Mouse (Mus musculus): ENCODE results near the gene Nr2f6. TPM values are rescaled to one million over a fixed set of nuclear protein-coding genes. Genes with fewer than 3 reads are reported as not detected.

Gene Nr2f6
- polyA plus RNA-seq (2012; ENCODE audit: insufficient read depth, low replicate concordance), result 20.8 and 45.4 TPM in 2 replicates

DNA sequence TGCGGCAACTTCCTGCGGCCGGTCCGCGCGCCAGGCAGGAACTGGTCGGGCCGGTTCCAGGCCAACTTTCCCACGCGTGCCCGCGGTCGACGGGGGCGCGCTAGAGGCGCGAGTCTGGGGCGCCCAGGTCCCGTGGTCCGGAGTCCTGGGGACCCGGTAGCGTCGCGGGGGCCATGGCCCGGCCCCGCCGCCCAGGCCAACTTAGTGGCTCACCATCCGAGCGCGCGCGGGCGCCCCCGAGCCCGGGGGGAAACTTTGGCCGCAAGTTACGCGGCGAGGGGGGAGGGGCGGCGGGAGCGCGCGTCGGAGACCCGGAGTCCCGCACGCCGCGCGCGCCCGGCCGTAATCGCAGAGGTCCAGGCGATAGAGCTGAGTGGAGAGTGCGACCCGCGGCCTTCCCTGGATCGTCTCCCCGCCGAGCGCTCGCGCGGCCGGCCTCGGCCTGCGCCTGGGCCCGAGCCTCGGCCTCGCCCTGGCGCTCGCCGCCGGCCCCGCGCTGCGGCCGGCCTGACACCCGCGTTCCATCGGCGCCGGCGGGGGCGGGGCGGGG lies at the start of gene Nr2f6:
Gene Nr2f6, minus strand, starts transcription at position 540 of the 550 bp plus-strand sequence.
- TF ChIP-seq FLI1 (IDR thresholded peaks at IDR 0.05; ENCODE audit: low read length) (no peak), GATA1 (IDR thresholded peaks at IDR 0.05; ENCODE audit: borderline replicate concordance, low read length) (no peak)

DNA sequence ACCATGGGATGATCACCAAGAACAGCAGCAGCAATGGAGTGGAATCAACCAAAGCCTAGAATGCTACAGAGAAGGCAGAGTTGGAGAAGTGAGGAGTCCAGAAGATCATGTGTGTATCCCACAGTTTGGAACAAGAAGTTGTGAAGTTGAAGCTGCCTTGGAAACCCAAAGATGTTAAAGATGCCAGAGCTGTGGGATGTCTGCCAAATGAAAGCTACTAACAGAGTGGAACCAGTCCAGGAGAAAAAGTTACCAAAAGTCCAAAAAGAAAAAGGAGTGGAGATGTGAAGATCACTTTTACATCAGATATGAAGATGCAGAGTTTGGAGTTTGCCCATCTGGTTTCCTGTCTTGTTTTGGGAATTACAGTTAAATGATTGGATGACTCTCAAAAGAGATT lies 40.4 kb upstream of the Nr2f6 start:
- TF ChIP-seq GATA1 (IDR thresholded peaks at IDR 0.05; ENCODE audit: borderline replicate concordance, low read length) (no peak), FLI1 (IDR thresholded peaks at IDR 0.05; ENCODE audit: low read length) (no peak)
- Histone ChIP-seq H3K4me1 (peaks cover 3% of the 10 kb centered on the region; the same call in 1 of the 2 replicates), H3K27me3 (replicated peaks) (peaks cover 6% of the 10 kb centered on the region), H3K36me3 (replicated peaks; ENCODE audit: low read length) (no peaks in the 10 kb centered on the region), H3K9me3 (peaks cover 50% of the 10 kb centered on the region), H3K4me3 (replicated peaks) (no peak overlapping the region)

More for the DNA sequence above, at the start of gene Nr2f6:
- Histone ChIP-seq H3K27me3 (replicated peaks) (peaks cover 57% of the 10 kb centered on the region), H3K36me3 (replicated peaks; ENCODE audit: low read length) (peaks cover 14% of the 10 kb centered on the region), H3K4me3 (replicated peaks) (peak within 1 kb of the TSS; percentile 94), H3K9me3 (no peaks in the 10 kb centered on the region), H3K4me1 (peaks cover 39% of the 10 kb centered on the region)

DNA sequence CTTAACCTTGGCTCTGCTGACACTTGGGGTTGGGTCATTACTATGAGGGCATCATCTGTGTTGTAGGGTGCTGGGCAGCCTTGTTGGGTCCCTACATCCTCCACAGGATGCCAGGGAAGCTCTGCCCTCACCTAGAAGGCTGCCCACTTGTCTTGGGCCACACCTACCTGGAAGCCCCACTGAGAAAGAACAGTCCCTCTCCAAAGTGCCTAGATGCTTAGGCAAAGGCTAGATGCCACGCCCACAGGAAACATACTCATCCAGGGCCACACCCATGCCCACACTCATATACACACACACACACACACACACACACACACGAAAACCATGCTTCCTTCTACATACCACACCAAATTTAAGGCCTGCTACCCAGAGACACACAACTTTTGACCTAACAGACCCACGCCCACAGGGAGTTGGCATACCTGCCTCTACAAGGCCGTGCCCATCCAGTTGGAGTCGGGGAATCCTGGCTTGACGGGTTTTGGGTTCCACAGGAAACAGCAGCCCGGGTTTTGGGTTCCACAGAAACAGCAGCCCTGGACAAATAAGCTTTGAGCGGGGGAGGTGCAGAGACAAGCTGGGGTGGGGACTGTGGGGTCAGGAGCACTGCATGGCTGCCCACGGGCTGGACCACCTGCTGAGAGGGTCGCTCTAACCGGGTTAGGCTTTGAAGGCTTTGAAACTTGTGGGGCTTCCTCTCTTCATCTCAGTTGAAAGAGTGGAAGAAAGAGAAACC lies 29.9 kb upstream of the Nr2f6 start:
- Histone ChIP-seq H3K27me3 (replicated peaks) (no peaks in the 10 kb centered on the region), H3K9me3 (no peaks in the 10 kb centered on the region), H3K36me3 (replicated peaks; ENCODE audit: low read length) (peaks cover 30% of the 10 kb centered on the region), H3K4me3 (replicated peaks) (no peak overlapping the region), H3K4me1 (peaks cover 23% of the 10 kb centered on the region)
- no peak for TF ChIP-seq FLI1 (IDR thresholded peaks at IDR 0.05; ENCODE audit: low read length)
- no peak for TF ChIP-seq GATA1 (IDR thresholded peaks at IDR 0.05; ENCODE audit: borderline replicate concordance, low read length)

DNA sequence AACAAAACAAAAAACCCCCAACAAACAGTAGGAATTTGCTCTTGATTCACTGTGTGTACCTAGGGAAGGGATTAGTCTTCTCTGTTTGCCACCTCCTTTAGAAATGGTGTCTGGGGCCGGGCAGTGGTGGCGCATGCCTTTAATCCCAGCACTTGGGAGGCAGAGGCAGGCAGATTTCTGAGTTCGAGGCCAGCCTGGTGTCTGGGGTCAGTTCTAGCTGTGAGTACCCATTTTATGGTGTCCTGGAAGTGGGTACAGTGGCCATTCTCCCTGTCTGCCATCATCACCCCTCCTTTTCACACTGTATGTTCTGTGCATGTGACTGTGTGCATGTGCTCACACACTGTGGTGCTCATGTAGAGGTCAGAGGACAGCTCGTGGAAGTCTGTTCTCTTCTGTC lies 26.5 kb upstream of the Nr2f6 start:
- TF ChIP-seq FLI1 (IDR thresholded peaks at IDR 0.05; ENCODE audit: low read length) (no peak), GATA1 (IDR thresholded peaks at IDR 0.05; ENCODE audit: borderline replicate concordance, low read length) (no peak)
- no peaks in the 10 kb centered on the region for H3K9me3 ChIP-seq
- peaks cover 58% of the 10 kb centered on the region for H3K4me1 ChIP-seq
- no peaks in the 10 kb centered on the region for H3K27me3 ChIP-seq (replicated peaks)
- H3K4me3 ChIP-seq (replicated peaks), result peak overlapping the region; percentile 24
- H3K36me3 ChIP-seq (replicated peaks; ENCODE audit: low read length), result peaks cover 43% of the 10 kb centered on the region

DNA sequence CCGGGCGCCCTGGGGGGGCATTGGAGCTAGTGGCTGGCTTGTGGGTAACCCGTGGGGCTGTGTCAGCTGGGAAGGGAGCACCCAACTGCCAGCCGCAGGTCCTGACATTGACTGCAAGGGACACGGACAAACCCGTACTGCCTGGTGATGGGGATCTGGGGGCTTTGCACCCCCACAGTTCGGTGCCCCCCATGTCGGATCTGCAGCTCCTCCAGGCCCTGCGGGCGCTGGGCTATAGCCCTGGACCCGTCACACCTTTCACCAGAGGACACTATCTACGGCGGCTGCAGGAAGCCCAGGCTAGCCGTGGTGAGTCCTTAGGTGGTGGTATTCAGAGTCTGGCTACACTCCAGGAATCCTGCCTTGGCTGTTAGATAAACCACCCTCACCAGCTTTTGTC lies 25.7 kb upstream of the Nr2f6 start:
- H3K36me3 ChIP-seq (replicated peaks; ENCODE audit: low read length), result peaks cover 50% of the 10 kb centered on the region
- H3K4me1 ChIP-seq, result peaks cover 62% of the 10 kb centered on the region
- no peaks in the 10 kb centered on the region for H3K9me3 ChIP-seq
- no peak overlapping the region for H3K4me3 ChIP-seq (replicated peaks)
- H3K27me3 ChIP-seq (replicated peaks), result no peaks in the 10 kb centered on the region
- TF ChIP-seq GATA1 (IDR thresholded peaks at IDR 0.05; ENCODE audit: borderline replicate concordance, low read length), result no peak
- TF ChIP-seq FLI1 (IDR thresholded peaks at IDR 0.05; ENCODE audit: low read length), result no peak

DNA sequence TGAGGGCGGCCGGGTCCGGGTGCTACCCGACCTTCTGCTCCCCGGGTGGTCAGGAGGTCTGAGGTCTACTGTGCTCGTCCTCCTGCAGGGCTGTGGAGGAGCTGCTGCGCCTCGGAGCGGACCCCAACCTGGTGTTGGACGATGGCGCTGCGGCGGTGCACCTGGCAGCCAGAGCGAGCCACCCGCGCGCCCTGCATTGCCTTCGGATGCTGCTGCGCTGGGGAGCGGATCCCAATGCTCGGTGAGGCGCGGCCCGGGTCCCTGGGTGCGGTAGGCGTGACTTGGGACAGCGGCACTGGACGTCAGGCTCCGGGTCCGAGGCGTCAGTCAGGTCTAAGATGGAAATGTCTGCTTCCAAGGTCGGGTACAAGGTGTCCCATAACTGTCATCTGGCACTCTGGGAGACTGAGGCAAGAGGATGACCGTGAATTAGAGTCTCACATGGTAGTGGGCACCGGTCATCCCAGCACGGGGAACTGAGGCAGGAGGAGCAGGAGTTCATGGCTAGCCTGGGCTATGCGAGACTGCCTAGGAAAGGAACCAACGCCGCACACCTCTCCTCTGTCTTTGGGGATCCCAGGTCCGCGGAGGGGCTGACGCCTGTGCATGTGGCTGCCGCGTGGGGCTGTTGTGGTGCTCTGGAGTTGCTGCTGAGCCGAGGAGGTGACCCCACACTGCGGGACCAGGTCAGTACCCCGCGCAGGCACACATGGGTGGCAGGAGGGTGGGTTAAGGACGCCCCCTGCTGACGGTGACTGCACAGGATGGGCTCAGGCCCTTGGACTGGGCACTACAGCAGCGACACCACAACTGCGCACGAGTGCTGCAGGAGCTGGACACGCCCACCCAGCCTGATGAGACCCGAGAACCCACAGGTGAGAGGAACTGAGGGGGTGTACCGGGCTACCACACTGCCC lies 24.6 kb upstream of the Nr2f6 start:
- Histone ChIP-seq H3K36me3 (replicated peaks; ENCODE audit: low read length) (peaks cover 55% of the 10 kb centered on the region), H3K9me3 (no peaks in the 10 kb centered on the region), H3K4me3 (replicated peaks) (peak overlapping the region; percentile 97), H3K4me1 (peaks cover 55% of the 10 kb centered on the region), H3K27me3 (replicated peaks) (no peaks in the 10 kb centered on the region)
- TF ChIP-seq FLI1 (IDR thresholded peaks at IDR 0.05; ENCODE audit: low read length) (no peak), GATA1 (IDR thresholded peaks at IDR 0.05; ENCODE audit: borderline replicate concordance, low read length) (no peak)

DNA sequence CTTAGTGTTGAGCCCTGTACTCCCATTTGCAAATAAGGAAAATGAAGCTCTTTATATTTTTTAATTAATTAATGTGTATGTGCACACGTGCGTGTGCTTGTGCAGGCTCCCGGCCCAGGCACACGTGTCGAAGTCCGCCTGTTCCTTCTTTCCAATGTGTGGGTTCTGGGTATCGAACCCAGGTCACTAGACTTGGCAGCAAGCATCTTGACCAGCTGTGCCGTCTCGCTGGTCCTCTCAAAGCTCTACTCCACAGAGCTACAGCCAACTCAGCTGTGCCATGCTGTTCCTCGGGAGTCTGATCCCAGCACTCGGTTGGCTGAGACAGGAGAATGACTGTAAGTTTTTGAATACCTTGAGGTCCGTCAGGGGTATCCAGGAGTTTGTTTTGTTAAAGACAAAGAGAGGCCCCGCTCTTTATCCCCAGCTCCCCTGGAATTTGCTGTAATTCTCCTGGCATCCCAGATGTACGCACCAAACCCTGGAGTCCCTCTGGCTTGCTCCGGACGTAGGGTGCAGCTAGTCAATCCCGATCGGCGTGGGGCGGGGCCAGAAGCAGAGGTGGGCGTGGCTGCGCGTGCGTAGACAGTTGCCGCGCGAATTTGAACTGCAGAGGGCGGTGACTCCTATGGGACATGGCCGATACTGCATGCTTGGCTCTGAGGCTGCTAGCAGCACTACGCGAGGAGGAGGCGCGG lies 23.8 kb upstream of the Nr2f6 start, which contains the start of gene Ankle1:
Gene Ankle1, plus strand, starts transcription at position 610 of the 698 bp plus-strand sequence.
- peak; percentile 43; the same call in 1 of the 2 replicates for TF ChIP-seq FLI1 (IDR thresholded peaks at IDR 0.05; ENCODE audit: low read length)
- TF ChIP-seq GATA1 (IDR thresholded peaks at IDR 0.05; ENCODE audit: borderline replicate concordance, low read length), result no peak
- peaks cover 62% of the 10 kb centered on the region for H3K36me3 ChIP-seq (replicated peaks; ENCODE audit: low read length)
- H3K4me3 ChIP-seq (replicated peaks), result peak within 1 kb of the TSS; percentile 97
- no peaks in the 10 kb centered on the region for H3K27me3 ChIP-seq (replicated peaks)
- H3K4me1 ChIP-seq, result peaks cover 53% of the 10 kb centered on the region
- H3K9me3 ChIP-seq, result no peaks in the 10 kb centered on the region

DNA sequence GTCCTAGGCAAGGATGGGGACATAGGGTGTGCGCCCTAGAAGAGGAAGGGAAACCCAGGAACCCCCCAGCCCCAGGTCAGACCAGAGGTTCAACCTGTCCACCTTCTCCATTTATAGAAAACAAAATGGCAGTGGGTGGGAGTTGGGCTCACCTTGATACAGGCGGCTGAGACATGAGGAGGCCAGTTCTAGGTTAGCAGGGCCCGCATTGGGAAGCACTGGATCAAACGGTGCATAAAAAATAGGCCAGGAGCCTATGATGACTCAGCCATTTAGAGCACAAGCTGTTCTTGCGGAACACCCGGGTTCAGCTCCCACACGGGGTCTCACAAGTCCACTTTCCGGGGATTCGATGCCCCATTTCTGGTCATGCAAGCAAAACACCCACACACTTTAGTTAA lies 23.2 kb upstream of the Nr2f6 start:
- Histone ChIP-seq H3K4me3 (replicated peaks) (peak overlapping the region; percentile 4), H3K36me3 (replicated peaks; ENCODE audit: low read length) (peaks cover 64% of the 10 kb centered on the region), H3K4me1 (peaks cover 53% of the 10 kb centered on the region)

DNA sequence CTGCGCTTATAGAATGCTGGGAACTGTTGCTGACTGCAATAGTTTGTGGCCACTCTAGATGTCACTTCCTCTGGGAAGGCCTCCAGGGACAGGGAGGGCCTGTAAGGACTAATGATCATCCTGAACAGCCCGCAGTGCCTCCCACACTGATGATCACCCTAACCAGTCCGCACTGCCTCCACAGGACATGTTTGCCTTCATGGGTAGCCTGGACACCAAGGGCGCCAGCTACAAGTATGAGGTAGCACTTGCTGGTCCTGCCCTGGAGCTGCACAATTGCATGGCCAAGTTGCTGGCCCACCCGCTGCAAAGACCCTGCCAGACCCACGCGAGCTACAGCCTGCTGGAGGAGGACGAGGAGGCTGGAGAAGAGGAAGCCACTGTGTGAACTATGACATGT lies 22.3 kb upstream of the Nr2f6 start:
- H3K4me3 ChIP-seq (replicated peaks), result peak overlapping the region; percentile 52
- H3K4me1 ChIP-seq, result peaks cover 53% of the 10 kb centered on the region
- H3K27me3 ChIP-seq (replicated peaks), result no peaks in the 10 kb centered on the region
- H3K36me3 ChIP-seq (replicated peaks; ENCODE audit: low read length), result peaks cover 63% of the 10 kb centered on the region
- H3K9me3 ChIP-seq, result no peaks in the 10 kb centered on the region
- no peak for TF ChIP-seq GATA1 (IDR thresholded peaks at IDR 0.05; ENCODE audit: borderline replicate concordance, low read length)
- no peak for TF ChIP-seq FLI1 (IDR thresholded peaks at IDR 0.05; ENCODE audit: low read length)

More for the DNA sequence above, 23.2 kb upstream of the Nr2f6 start:
- Histone ChIP-seq H3K9me3 (no peaks in the 10 kb centered on the region), H3K27me3 (replicated peaks) (no peaks in the 10 kb centered on the region)
- TF ChIP-seq FLI1 (IDR thresholded peaks at IDR 0.05; ENCODE audit: low read length) (no peak), GATA1 (IDR thresholded peaks at IDR 0.05; ENCODE audit: borderline replicate concordance, low read length) (no peak)

Data from megakaryocyte, embryonic 14.5 days (primary cell).